Mouse (Mus musculus) c-Kit-positive CD71-negative TER-119-negative erythroid progenitor cells, embryonic 14.5 days (primary cell): Measurements from ENCODE around the gene Kcnh7.
A peak's percentile ranks its signal among the peaks of the same experiment; 100 is the strongest.

Source experiments
- DNase-seq: peaks from one replicate; pipeline ENCODE4 v3.0.0-alpha.2; 2013; ENCODE audit warnings: low read depth

Gene Kcnh7

GRCm38 (mm10) chr2:63183563-63184545 is at the start of gene Kcnh7:
Gene Kcnh7, minus strand, starts transcription at chr2:63184287.
- no peak for DNase-seq

GRCm38 (mm10) chr2:63207435-63207834 is 23.3 kb upstream of the Kcnh7 start:
- no peak for DNase-seq

GRCm38 (mm10) chr2:63186014-63186413 is 1.9 kb upstream of the Kcnh7 start:
- DNase-seq = peak; percentile 5

- DNase-seq = no peak
Measured at GRCm38 (mm10) chr2:63184551-63185430, 704 bp upstream of the Kcnh7 start.

- DNase-seq = no peak
Measured at GRCm38 (mm10) chr2:63153701-63154100, 30.4 kb downstream of the Kcnh7 start.

GRCm38 (mm10) chr2:63127762-63128516 is 56.1 kb downstream of the Kcnh7 start:
- no peak for DNase-seq

- DNase-seq = no peak
Measured at GRCm38 (mm10) chr2:63120316-63120715, 63.8 kb downstream of the Kcnh7 start.

- no peak for DNase-seq
Measured at GRCm38 (mm10) chr2:63117209-63118193, 66.6 kb downstream of the Kcnh7 start.

GRCm38 (mm10) chr2:63105971-63106370 is 78.1 kb downstream of the Kcnh7 start:
- no peak for DNase-seq

- DNase-seq = no peak
Measured at GRCm38 (mm10) chr2:63099676-63100075, 84.4 kb downstream of the Kcnh7 start.

- DNase-seq = no peak
Measured at GRCm38 (mm10) chr2:63091775-63092174, 92.3 kb downstream of the Kcnh7 start.

GRCm38 (mm10) chr2:63090447-63090846 is 93.6 kb downstream of the Kcnh7 start:
- no peak for DNase-seq

GRCm38 (mm10) chr2:63058386-63058785 is 125.7 kb downstream of the Kcnh7 start:
- DNase-seq = no peak

GRCm38 (mm10) chr2:63049884-63050283 is 134.2 kb downstream of the Kcnh7 start:
- DNase-seq = no peak

GRCm38 (mm10) chr2:63039718-63040117 is 144.4 kb downstream of the Kcnh7 start:
- no peak for DNase-seq

- no peak for DNase-seq
Measured at GRCm38 (mm10) chr2:63014909-63015308, 169.2 kb downstream of the Kcnh7 start.

- DNase-seq = no peak
Measured at GRCm38 (mm10) chr2:63009141-63009540, 174.9 kb downstream of the Kcnh7 start.

- DNase-seq = no peak
Measured at GRCm38 (mm10) chr2:63002784-63003183, 181.3 kb downstream of the Kcnh7 start.

GRCm38 (mm10) chr2:62997692-62998091 is 186.4 kb downstream of the Kcnh7 start:
- no peak for DNase-seq

GRCm38 (mm10) chr2:62988616-62989015 is 195.5 kb downstream of the Kcnh7 start:
- DNase-seq = no peak

- no peak for DNase-seq
Measured at GRCm38 (mm10) chr2:62983936-62984335, 200.2 kb downstream of the Kcnh7 start.
